Mouse (Mus musculus): ENCODE measurements around the gene Fkbp6.

- TF ChIP-seq CTCF (IDR thresholded peaks at IDR 0.05; ENCODE audit: low read depth), result peak; percentile 19; the same call in 1 of the 2 replicates
- TF ChIP-seq EP300 (IDR thresholded peaks at IDR 0.05; ENCODE audit: low read depth), result no peak
Measured at GRCm38 (mm10) chr5:135319856-135320255, 30.0 kb downstream of the Fkbp6 start.

Data from heart, postnatal 0 days (tissue).